Mouse (Mus musculus) spleen, embryonic (tissue): ENCODE measurements around the gene Vmn1r87.
"Not testable (repeated sequence)": the region's sequence is repeated elsewhere in the genome, so short reads cannot be mapped to it uniquely, and the experiment has no call there.

ENCODE experiments used
- CTCF ChIA-PET: fragments of 350-600 bp; sonication (Branson Sonifier 250); formaldehyde crosslinking; loops from one replicate; lab custom pipeline; 2022; lab: Charles Lee

Vmn1r87 gene

GRCm38 (mm10) chr7:13140057-13140456 lies at the start of gene Vmn1r87:
TSS of gene Vmn1r87 (minus strand) at chr7:13140157.
- CTCF ChIA-PET = no interaction called here

- CTCF ChIA-PET = no interaction called here
Observed at GRCm38 (mm10) chr7:13159268-13159667, 19.3 kb upstream of the Vmn1r87 start, which contains the start of gene Vmn1r88. TSS of gene Vmn1r88 (plus strand) at chr7:13159568.

- CTCF ChIA-PET = no interaction called here
Observed at GRCm38 (mm10) chr7:13137340-13137739, 2.6 kb downstream of the Vmn1r87 start.

GRCm38 (mm10) chr7:13131856-13132255 lies 8.1 kb downstream of the Vmn1r87 start:
- CTCF ChIA-PET = no interaction called here

GRCm38 (mm10) chr7:13123554-13124153 lies 16.3 kb downstream of the Vmn1r87 start:
- CTCF ChIA-PET = not testable (repeated sequence)

GRCm38 (mm10) chr7:13119817-13120216 lies 20.1 kb downstream of the Vmn1r87 start, which contains the start of gene Vmn1r86:
TSS of gene Vmn1r86 (minus strand) at chr7:13119917.
- CTCF ChIA-PET = no interaction called here

GRCm38 (mm10) chr7:13095073-13095472 lies 44.9 kb downstream of the Vmn1r87 start, which contains the start of gene Vmn1r85:
TSS of gene Vmn1r85 (minus strand) at chr7:13095173.
- CTCF ChIA-PET = no interaction called here
